Mouse (Mus musculus): ENCODE results near the gene Zfp74. TPM values are rescaled to one million over a fixed set of nuclear protein-coding genes. Genes with fewer than 3 reads are reported as not detected.

Zfp74 gene
- polyA plus RNA-seq (2015; fragmentation: Nextera tagmentation; extraction: Ambion mirVana): 4.9 and 5.2 TPM in 2 replicates

DNA sequence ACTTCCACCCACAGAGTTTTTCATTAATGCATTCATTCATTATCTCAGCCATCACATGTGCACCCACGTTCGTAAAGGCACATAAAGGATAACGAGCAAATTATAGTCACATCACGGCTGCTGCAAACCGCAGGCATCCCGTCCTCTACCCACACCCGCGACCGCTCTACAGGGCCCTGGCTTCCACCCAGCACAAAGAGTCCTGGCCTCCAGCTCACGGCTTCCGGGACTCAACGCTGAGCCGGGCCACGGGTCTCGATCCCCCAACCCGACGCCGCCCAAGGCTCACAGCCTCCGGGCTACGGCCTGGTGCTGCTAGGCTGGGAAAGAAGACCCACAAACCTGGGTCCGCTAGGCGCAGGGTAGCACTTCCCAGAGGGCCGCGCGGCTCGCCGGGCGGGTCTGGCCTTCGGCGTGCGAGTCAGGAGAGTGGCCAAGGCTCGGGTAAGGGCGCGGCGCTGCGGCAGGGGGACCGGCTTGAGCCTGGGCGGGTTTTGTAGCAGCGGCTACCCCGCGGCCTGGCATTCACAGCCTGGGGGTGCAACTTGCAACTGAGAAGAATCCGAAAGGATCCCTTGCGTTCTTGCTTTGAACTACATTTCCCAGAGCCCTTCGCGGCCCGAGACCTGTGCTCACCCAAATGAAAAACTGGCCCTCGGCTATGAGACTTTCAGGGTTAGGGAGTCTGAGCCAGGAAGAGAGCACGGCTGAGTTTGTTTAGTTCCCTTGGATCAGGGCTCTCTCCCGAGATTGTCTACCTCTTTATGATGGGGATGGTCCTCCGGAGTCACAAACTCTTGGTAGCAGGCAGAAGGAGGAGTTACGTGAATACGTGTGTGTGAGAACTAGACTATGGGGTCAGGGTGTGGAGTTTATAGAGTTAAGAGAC is at the start of gene Zfp74:
Zfp74 (minus strand) TSS at position 577 of the 889 bp plus-strand sequence.

DNA sequence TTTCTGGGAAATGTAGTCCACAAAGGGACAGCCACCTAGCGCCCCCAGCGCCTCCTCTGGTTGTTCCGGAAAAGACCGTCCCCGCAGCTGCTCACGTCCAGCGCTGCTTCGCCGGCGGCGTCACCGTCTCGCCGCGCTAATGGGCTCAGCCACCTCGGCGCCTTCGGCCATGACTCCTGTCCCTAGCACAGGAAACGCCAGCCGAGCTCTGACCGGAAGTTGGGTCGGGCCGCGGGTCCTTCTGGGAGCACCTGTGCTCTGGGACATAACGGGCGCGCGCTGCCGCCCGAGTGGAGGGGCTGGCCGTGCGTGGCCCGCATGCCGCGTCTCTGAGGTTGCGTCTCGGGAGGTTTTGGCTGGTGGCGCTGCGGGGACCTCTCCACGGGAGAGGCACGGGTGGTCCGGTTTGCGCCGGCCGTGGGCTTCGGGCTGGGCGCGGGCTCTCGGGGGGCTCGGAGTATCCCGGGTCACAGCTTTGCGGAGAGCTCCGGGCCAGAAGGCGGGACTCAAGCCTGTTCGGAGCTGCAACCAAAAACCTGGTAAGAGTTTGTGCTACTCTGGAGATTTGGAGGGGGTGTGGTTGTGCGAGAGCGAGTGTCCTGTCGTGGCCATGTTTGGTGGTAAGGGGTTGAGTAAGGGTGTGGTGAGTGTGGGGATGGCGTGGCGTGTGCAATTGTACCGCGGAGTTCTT is 29.9 kb upstream of the Zfp74 start, which contains the start of gene Zfp568:
Zfp568 (plus strand) TSS at position 266 of the 691 bp plus-strand sequence.

GRCm38 (mm10) chr7:29908130-29908950 is 45.5 kb downstream of the Zfp74 start, which contains the start of gene Zfp383:
TSS of gene Zfp383 (plus strand) at chr7:29908223.

DNA sequence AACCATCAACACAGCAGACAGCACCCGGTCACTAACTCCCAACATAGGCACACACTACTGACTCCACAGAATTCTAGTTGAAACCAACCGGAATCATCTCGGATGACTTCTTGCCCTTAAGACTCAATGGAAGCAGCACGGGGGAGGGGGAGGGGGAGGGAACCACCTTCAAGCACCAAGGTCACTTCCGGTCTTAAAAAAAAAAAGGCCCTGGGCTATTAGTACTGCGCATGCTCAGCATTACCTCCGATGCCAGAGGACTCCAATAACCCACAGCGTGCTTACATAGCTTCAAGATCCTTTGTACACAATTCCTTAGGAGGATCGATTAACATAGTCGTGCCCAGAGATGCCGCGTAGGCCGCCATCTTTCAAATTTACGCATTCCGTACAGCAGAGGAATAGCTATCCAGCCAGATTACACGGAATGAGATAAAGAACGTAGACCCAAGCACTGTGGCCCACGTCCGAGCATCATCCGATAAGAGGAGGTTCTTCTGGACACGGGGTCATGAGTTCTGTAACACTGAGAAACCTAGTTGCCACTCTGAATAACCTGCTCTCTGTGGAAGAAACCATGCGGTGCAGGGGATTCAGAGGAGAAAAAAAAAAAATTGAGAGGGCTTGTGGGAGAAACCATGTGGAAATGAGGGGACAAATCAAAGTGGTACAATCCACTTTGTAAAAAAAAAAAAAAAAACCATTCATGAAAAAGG is 47.8 kb downstream of the Zfp74 start, which contains the start of gene Zfp27:
Zfp27 (minus strand) TSS at position 607 of the 716 bp plus-strand sequence.

Small RNA genes lying within 50 kb of the gene (microRNA-seq; reads per million reads assigned to microRNA genes)
- gene Mir7668: 0.10 to 0.21 reads per million in 2 experiments

Other genes starting within 250 kb of the Zfp74 start
- not detected in 2 replicates for gene Catsperg2, start 227.1 kb downstream of the Zfp74 start, polyA plus RNA-seq (2015; fragmentation: Nextera tagmentation; extraction: Ambion mirVana)
- gene Zfp84, start 185.5 kb downstream of the Zfp74 start, polyA plus RNA-seq (2015; fragmentation: Nextera tagmentation; extraction: Ambion mirVana): 7.2 and 7.7 TPM in 2 replicates
- gene Zfp30, start 170.1 kb downstream of the Zfp74 start, polyA plus RNA-seq (2015; fragmentation: Nextera tagmentation; extraction: Ambion mirVana): 8.1 and 9.6 TPM in 2 replicates
- gene Zfp790, start 138.0 kb downstream of the Zfp74 start, polyA plus RNA-seq (2015; fragmentation: Nextera tagmentation; extraction: Ambion mirVana): 6.4 TPM in 2 replicates
- 0.67 and 0.78 TPM in 2 replicates for gene Zfp940, start 100.4 kb downstream of the Zfp74 start, polyA plus RNA-seq (2015; fragmentation: Nextera tagmentation; extraction: Ambion mirVana)
- gene Zfp420, start 94.1 kb downstream of the Zfp74 start, polyA plus RNA-seq (2015; fragmentation: Nextera tagmentation; extraction: Ambion mirVana): 3.1 and 3.4 TPM in 2 replicates
- gene Zfp27, start 47.5 kb downstream of the Zfp74 start, polyA plus RNA-seq (2015; fragmentation: Nextera tagmentation; extraction: Ambion mirVana): 4.8 and 6.9 TPM in 2 replicates
- gene Zfp383, start 45.9 kb downstream of the Zfp74 start, polyA plus RNA-seq (2015; fragmentation: Nextera tagmentation; extraction: Ambion mirVana): 4.1 and 5.6 TPM in 2 replicates
- 31.5 and 37.1 TPM in 2 replicates for gene Zfp568, start 29.9 kb upstream of the Zfp74 start, polyA plus RNA-seq (2015; fragmentation: Nextera tagmentation; extraction: Ambion mirVana)
- 1.8 and 2.2 TPM in 2 replicates for gene Zfp14, start 97.3 kb upstream of the Zfp74 start, polyA plus RNA-seq (2015; fragmentation: Nextera tagmentation; extraction: Ambion mirVana)
- gene Zfp82, start 118.8 kb upstream of the Zfp74 start, polyA plus RNA-seq (2015; fragmentation: Nextera tagmentation; extraction: Ambion mirVana): 4.1 and 5.1 TPM in 2 replicates
- gene Gm26920, start 136.3 kb upstream of the Zfp74 start, polyA plus RNA-seq (2015; fragmentation: Nextera tagmentation; extraction: Ambion mirVana): 0.23 TPM in 1 of 2 replicates, not detected in the other
- 5.4 TPM in 2 replicates for gene Zfp566, start 136.4 kb upstream of the Zfp74 start, polyA plus RNA-seq (2015; fragmentation: Nextera tagmentation; extraction: Ambion mirVana)
- gene Zfp260, start 140.7 kb upstream of the Zfp74 start, polyA plus RNA-seq (2015; fragmentation: Nextera tagmentation; extraction: Ambion mirVana): 51.2 and 53.2 TPM in 2 replicates
- gene Zfp382, start 167.9 kb upstream of the Zfp74 start, polyA plus RNA-seq (2015; fragmentation: Nextera tagmentation; extraction: Ambion mirVana): 3.3 and 3.8 TPM in 2 replicates
- gene Zfp146, start 215.7 kb upstream of the Zfp74 start, polyA plus RNA-seq (2015; fragmentation: Nextera tagmentation; extraction: Ambion mirVana): 5.1 and 6.2 TPM in 2 replicates
- gene Cox7a1, start 230.1 kb upstream of the Zfp74 start, polyA plus RNA-seq (2015; fragmentation: Nextera tagmentation; extraction: Ambion mirVana): 300 and 438 TPM in 2 replicates
- 81.5 and 93.6 TPM in 2 replicates for gene Capns1, start 244.7 kb upstream of the Zfp74 start, polyA plus RNA-seq (2015; fragmentation: Nextera tagmentation; extraction: Ambion mirVana)